Mouse (Mus musculus): ENCODE measurements around the gene 1700020N01Rik. TPM values are rescaled to one million over a fixed set of nuclear protein-coding genes. Genes with fewer than 3 reads are reported as not detected.

Gene 1700020N01Rik
- polyA plus RNA-seq (2015; fragmentation: Nextera tagmentation; extraction: Ambion mirVana): not detected in 2 replicates

DNA sequence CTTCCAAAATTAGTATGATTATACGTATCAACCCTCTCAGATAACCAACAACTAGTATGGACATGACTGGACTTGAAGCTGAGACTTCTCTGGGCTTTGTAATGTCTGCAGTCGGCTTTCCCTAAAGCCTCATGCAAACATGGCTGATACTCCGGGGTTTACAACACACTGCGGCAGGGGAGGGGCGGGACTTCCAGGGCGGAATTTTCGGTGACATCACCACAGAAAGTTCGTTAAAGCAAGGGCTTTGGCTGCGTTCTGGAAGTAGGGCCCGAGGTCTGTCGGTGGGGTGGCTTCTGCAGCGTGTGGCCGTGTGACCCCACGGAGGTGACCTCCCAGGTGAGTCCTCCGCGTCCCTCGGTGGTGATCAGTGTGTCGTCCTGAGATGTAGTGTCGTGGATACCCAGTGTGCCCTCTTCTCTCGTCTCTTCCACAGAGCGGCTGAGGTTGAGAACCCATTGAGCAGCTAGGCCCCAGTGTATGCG is at the start of gene 1700020N01Rik:
1700020N01Rik (plus strand) TSS at position 250 of the 485 bp plus-strand sequence.
- Histone ChIP-seq H3K27me3 (replicated peaks) (no peaks in the 10 kb centered on the region), H3K9ac (replicated peaks) (no peak within 1 kb of the TSS), H3K36me3 (no peaks in the 10 kb centered on the region), H3K4me2 (no peak within 1 kb of the TSS), H3K4me3 (replicated peaks) (no peak within 1 kb of the TSS), H3K4me1 (no peaks in the 10 kb centered on the region), H3K27ac (replicated peaks) (no peak within 1 kb of the TSS), H3K9me3 (replicated peaks) (no peaks in the 10 kb centered on the region)
- no peak for ATAC-seq (ENCODE audit: low FRiP score)
- 94% methylated on average over 22 of the region's 22 CpGs for WGBS

DNA sequence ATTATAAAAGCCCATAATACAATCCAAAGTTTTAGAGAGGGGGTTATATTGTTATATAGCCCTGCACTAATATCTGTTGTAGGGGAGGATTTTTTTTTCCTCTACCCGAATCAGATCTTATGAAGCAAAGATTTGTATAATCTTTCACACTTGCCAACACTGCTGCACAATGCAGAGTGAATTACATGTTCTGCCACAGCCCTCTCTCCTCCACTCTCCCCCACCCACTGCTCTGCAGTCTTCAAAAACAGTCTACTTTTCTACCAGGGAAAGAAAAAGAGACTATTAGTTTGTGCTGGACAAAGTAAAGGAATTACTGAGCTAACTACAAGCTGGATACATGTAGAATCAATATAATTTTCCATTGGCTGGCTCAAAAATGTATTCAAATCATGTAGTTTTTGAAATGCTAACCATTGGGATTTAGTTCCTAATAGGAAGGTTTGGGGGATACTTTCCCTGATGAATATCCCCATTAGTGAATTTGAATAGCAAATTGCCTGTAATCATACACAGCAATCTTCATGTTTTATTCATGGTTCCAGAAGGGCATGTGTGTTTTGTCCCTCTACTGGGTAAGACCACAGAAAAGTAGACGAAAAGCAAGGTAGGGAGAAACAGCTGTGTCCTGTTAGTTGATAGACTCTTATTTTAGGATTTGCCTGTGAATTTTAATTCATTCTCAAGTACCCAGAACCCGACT is 49.2 kb upstream of the 1700020N01Rik start:
- Histone ChIP-seq H3K9ac (replicated peaks) (no peak overlapping the region), H3K9me3 (replicated peaks) (no peaks in the 10 kb centered on the region), H3K36me3 (no peaks in the 10 kb centered on the region), H3K27me3 (replicated peaks) (no peaks in the 10 kb centered on the region), H3K4me2 (no peak overlapping the region), H3K4me3 (replicated peaks) (no peak overlapping the region), H3K27ac (replicated peaks) (no peak overlapping the region), H3K4me1 (0 out of 2 replicates have a peak, but pooled peaks cover 4% of the 10 kb centered on the region)
- ATAC-seq (ENCODE audit: low FRiP score): no peak
- 57% methylated on average over 3 of the region's 3 CpGs for WGBS

DNA sequence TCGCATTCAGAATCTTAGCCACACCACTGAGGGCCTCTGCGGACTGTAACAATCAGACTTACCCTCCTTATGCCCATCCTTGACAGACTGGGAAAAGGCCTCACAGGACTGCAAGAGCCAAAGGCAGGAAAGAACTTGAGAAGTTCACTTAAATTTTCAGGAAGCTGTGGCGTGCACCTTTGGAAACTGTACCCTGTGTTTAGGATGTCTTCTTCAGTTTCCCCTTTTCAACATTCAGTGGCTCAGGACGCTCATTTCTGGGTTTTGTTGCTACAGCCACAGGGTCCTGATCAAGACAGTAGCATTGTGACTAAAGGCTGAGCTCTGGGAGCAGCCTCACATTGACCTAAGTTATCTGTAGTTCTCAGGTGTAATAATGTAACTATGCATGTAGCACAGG is 48.2 kb upstream of the 1700020N01Rik start:
- Histone ChIP-seq H3K4me2 (no peak overlapping the region), H3K27me3 (replicated peaks) (no peaks in the 10 kb centered on the region), H3K9me3 (replicated peaks) (no peaks in the 10 kb centered on the region), H3K27ac (replicated peaks) (no peak overlapping the region), H3K4me3 (replicated peaks) (no peak overlapping the region), H3K9ac (replicated peaks) (no peak overlapping the region), H3K4me1 (0 out of 2 replicates have a peak, but pooled peaks cover 4% of the 10 kb centered on the region), H3K36me3 (no peaks in the 10 kb centered on the region)
- no peak for ATAC-seq (ENCODE audit: low FRiP score)
- 91% methylated on average over 4 of the region's 4 CpGs for WGBS

DNA sequence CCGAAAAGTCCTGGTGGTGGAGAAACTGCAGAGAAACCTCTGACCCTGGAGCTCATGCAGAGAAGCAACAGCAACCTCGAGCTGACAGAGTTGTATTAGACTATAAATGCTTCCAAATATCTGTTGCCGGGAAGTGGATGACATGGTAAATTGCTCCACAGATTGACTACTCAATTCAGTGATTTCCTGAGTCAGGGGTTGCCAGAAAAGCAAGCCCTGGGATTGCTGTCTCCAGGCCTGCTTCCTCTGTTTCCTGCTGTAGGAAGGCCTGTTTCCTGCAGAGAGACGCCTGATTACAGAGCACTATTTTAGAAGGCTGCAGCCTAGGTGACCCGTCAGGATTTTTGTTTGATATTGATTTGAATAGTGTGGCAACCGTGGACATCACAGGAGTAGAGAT is 47.5 kb upstream of the 1700020N01Rik start:
- no peak overlapping the region for H3K27ac ChIP-seq (replicated peaks)
- H3K4me1 ChIP-seq: 0 out of 2 replicates have a peak, but pooled peaks cover 4% of the 10 kb centered on the region
- H3K4me2 ChIP-seq: no peak overlapping the region
- no peak for ATAC-seq (ENCODE audit: low FRiP score)
- no peaks in the 10 kb centered on the region for H3K27me3 ChIP-seq (replicated peaks)
- H3K4me3 ChIP-seq (replicated peaks): no peak overlapping the region
- H3K9ac ChIP-seq (replicated peaks): no peak overlapping the region
- H3K36me3 ChIP-seq: no peaks in the 10 kb centered on the region
- no peaks in the 10 kb centered on the region for H3K9me3 ChIP-seq (replicated peaks)
- 42% methylated on average over 6 of the region's 6 CpGs for whole genome bisulfite sequencing

DNA sequence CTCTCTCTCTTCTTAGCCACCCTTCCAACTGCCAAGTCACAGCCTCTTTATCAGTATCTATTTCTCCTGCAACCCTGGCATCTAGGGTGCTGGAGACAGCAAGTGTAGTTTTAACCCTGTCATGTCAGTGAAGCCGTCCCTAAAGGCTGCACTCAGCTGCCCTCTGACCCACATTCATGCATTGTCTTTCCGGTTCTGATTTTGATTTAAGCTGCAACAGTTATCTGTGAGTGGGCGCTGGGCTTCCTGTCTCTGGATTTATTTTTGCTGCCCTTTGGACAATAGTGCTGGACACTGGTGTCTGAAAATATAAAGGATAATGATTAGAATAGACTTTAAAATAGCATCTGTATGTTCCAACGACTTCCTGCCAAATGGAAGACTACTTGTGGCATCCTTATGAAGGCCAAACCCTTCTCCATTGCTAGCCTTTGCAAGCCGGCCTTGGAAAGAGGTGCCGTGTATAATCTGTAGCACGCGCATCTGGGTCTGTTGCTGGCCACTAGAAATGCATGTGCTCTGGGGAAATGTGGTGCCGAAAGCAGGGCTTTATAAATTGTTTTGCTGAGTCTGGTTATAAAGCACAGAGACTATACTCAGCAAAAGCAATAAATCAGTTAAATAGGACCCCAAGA is 44.0 kb upstream of the 1700020N01Rik start:
- Histone ChIP-seq H3K9me3 (replicated peaks) (no peaks in the 10 kb centered on the region), H3K4me2 (no peak overlapping the region), H3K27ac (replicated peaks) (no peak overlapping the region), H3K36me3 (no peaks in the 10 kb centered on the region), H3K27me3 (replicated peaks) (no peaks in the 10 kb centered on the region), H3K4me3 (replicated peaks) (no peak overlapping the region), H3K4me1 (0 out of 2 replicates have a peak, but pooled peaks cover 4% of the 10 kb centered on the region), H3K9ac (replicated peaks) (no peak overlapping the region)
- ATAC-seq (ENCODE audit: low FRiP score): no peak
- 71% methylated on average over 9 of the region's 9 CpGs for WGBS

- Histone ChIP-seq H3K4me1 (no peaks in the 10 kb centered on the region), H3K4me3 (replicated peaks) (no peak overlapping the region), H3K27me3 (replicated peaks) (no peaks in the 10 kb centered on the region), H3K4me2 (no peak overlapping the region), H3K36me3 (no peaks in the 10 kb centered on the region), H3K9ac (replicated peaks) (no peak overlapping the region), H3K9me3 (replicated peaks) (no peaks in the 10 kb centered on the region), H3K27ac (replicated peaks) (no peak overlapping the region)
- ATAC-seq (ENCODE audit: low FRiP score): no peak
- WGBS: 86% methylated on average over 8 of the region's 8 CpGs
These were observed 39.8 kb upstream of the 1700020N01Rik start for GRCm38 (mm10) chr10:21552967-21553682.

GRCm38 (mm10) chr10:21553683-21554035 is 39.3 kb upstream of the 1700020N01Rik start:
- no peak overlapping the region for H3K27ac ChIP-seq (replicated peaks)
- no peaks in the 10 kb centered on the region for H3K9me3 ChIP-seq (replicated peaks)
- 86% methylated on average over 4 of the region's 4 CpGs for WGBS
- no peak overlapping the region for H3K9ac ChIP-seq (replicated peaks)
- no peaks in the 10 kb centered on the region for H3K27me3 ChIP-seq (replicated peaks)
- H3K36me3 ChIP-seq: no peaks in the 10 kb centered on the region
- no peak for ATAC-seq (ENCODE audit: low FRiP score)
- no peaks in the 10 kb centered on the region for H3K4me1 ChIP-seq
- H3K4me3 ChIP-seq (replicated peaks): no peak overlapping the region
- no peak overlapping the region for H3K4me2 ChIP-seq

- no peak for ATAC-seq (ENCODE audit: low FRiP score)
These were observed 37.9 kb upstream of the 1700020N01Rik start for GRCm38 (mm10) chr10:21554896-21555580.

DNA sequence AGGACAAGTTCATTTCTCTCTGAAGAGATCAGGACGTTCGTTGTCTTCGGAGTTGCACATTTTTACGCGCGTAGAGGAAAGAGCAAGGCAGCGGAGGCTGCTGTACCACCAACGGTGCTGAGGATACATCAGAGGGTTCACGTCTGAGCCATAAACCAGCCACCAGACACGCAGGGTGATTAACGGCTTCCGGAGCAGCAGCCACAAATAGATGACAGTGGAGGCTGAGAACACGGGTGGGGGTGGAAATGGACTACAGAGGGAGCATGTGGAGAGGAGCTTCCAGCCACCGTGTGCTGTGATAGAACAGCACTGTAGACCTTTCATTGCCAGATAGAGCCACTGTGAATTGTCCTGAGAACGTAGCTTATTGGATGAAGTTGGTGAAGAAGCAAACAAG is 33.2 kb upstream of the 1700020N01Rik start:
- peaks cover 8% of the 10 kb centered on the region for H3K4me1 ChIP-seq
- peak overlapping the region; percentile 50 for H3K4me2 ChIP-seq
- no peaks in the 10 kb centered on the region for H3K27me3 ChIP-seq (replicated peaks)
- no peaks in the 10 kb centered on the region for H3K36me3 ChIP-seq
- peak overlapping the region; percentile 20 for H3K4me3 ChIP-seq (replicated peaks)
- H3K27ac ChIP-seq (replicated peaks): peak overlapping the region; percentile 37; the same call in 1 of the 2 replicates
- ATAC-seq (ENCODE audit: low FRiP score): peak; percentile 56
- H3K9me3 ChIP-seq (replicated peaks): no peaks in the 10 kb centered on the region
- no peak overlapping the region for H3K9ac ChIP-seq (replicated peaks)
- WGBS: 32% methylated on average over 15 of the region's 15 CpGs

More at GRCm38 (mm10) chr10:21554896-21555580, 37.9 kb upstream of the 1700020N01Rik start:
- Histone ChIP-seq H3K4me2 (no peak overlapping the region), H3K27ac (replicated peaks) (no peak overlapping the region), H3K4me3 (replicated peaks) (no peak overlapping the region), H3K9me3 (replicated peaks) (no peaks in the 10 kb centered on the region), H3K4me1 (peaks cover 7% of the 10 kb centered on the region), H3K36me3 (no peaks in the 10 kb centered on the region), H3K9ac (replicated peaks) (no peak overlapping the region), H3K27me3 (replicated peaks) (no peaks in the 10 kb centered on the region)
- WGBS: 82% methylated on average over 11 of the region's 11 CpGs

- no peak overlapping the region for H3K4me2 ChIP-seq
- 84% methylated on average over 1 of the region's 1 CpGs for WGBS
- no peaks in the 10 kb centered on the region for H3K9me3 ChIP-seq (replicated peaks)
- H3K4me1 ChIP-seq: peaks cover 8% of the 10 kb centered on the region
- no peak overlapping the region for H3K9ac ChIP-seq (replicated peaks)
- H3K27ac ChIP-seq (replicated peaks): no peak overlapping the region
- no peaks in the 10 kb centered on the region for H3K27me3 ChIP-seq (replicated peaks)
- H3K36me3 ChIP-seq: no peaks in the 10 kb centered on the region
- no peak for ATAC-seq (ENCODE audit: low FRiP score)
- H3K4me3 ChIP-seq (replicated peaks): no peak overlapping the region
These were observed 31.8 kb upstream of the 1700020N01Rik start for GRCm38 (mm10) chr10:21561181-21561580.

GRCm38 (mm10) chr10:21563446-21563845 is 29.5 kb upstream of the 1700020N01Rik start:
- no peaks in the 10 kb centered on the region for H3K27me3 ChIP-seq (replicated peaks)
- H3K4me2 ChIP-seq: no peak overlapping the region
- peaks cover 8% of the 10 kb centered on the region for H3K4me1 ChIP-seq
- no peak overlapping the region for H3K27ac ChIP-seq (replicated peaks)
- H3K9me3 ChIP-seq (replicated peaks): no peaks in the 10 kb centered on the region
- ATAC-seq (ENCODE audit: low FRiP score): no peak
- WGBS: 85% methylated on average over 2 of the region's 2 CpGs
- H3K36me3 ChIP-seq: no peaks in the 10 kb centered on the region
- no peak overlapping the region for H3K9ac ChIP-seq (replicated peaks)
- H3K4me3 ChIP-seq (replicated peaks): no peak overlapping the region
